Mouse (Mus musculus): Measurements from ENCODE around the gene Ftl1. TPM values are rescaled to one million over a fixed set of nuclear protein-coding genes. Genes with fewer than 3 reads are reported as not detected.

The Ftl1 gene
- polyA plus RNA-seq, 1 experiment = 2,413 TPM

- peak overlapping the region; percentile 99 for H3K4me3 ChIP-seq
- H3K36me3 ChIP-seq (ENCODE audit: control insufficient read depth, insufficient read depth) = peaks cover 40% of the 10 kb centered on the region
These were observed 1.2 kb upstream of the Ftl1 start for GRCm38 (mm10) chr7:45460860-45461314.

GRCm38 (mm10) chr7:45460377-45460776 lies 693 bp upstream of the Ftl1 start:
- TF ChIP-seq MYOD1 (IDR thresholded peaks at IDR 0.05; ENCODE audit: control insufficient read depth in 1 of 3, insufficient read length in 2 of 3, low read depth in 2 of 3) (no peak), TCF3 (IDR thresholded peaks at IDR 0.05; ENCODE audit: insufficient read length, low read depth) (no peak), POLR2AphosphoS2 (IDR thresholded peaks at IDR 0.05; ENCODE audit: insufficient read length, low read depth) (no peak), E2F4 (IDR thresholded peaks at IDR 0.05; ENCODE audit: insufficient read depth) (no peak), USF1 (IDR thresholded peaks at IDR 0.05; ENCODE audit: low read depth) (no peak), MAX (IDR thresholded peaks at IDR 0.05; ENCODE audit: low read depth) (no peak), SRF (IDR thresholded peaks at IDR 0.05; ENCODE audit: control insufficient read depth, insufficient read length, low read depth) (no peak), TCF12 (IDR thresholded peaks at IDR 0.05; ENCODE audit: insufficient read depth, poor library complexity, severe bottlenecking) (no peak), MYOG (IDR thresholded peaks at IDR 0.05; ENCODE audit: control insufficient read depth in 1 of 3, insufficient read depth in 1 of 3, insufficient read length in 2 of 3, low read depth in 2 of 3) (no peak), POLR2A (IDR thresholded peaks at IDR 0.05; ENCODE audit: insufficient read length, low read depth) (no peak), REST (IDR thresholded peaks at IDR 0.05; ENCODE audit: insufficient read depth, insufficient read length) (no peak)
- Histone ChIP-seq H3K79me2 (ENCODE audit: control insufficient read depth, insufficient read depth) (peaks cover 47% of the 10 kb centered on the region), H3K4me3 (peak overlapping the region; percentile 99), H3K27me3 (ENCODE audit: control insufficient read depth, insufficient read depth, insufficient read length) (no peaks in the 10 kb centered on the region), H3ac (ENCODE audit: control insufficient read depth, insufficient read length) (peak overlapping the region; percentile 61), H3K36me3 (ENCODE audit: control insufficient read depth, insufficient read depth) (peaks cover 40% of the 10 kb centered on the region), H3K4me2 (ENCODE audit: low read depth) (peak overlapping the region; percentile 100)

More at GRCm38 (mm10) chr7:45460860-45461314, 1.2 kb upstream of the Ftl1 start:
- H3ac ChIP-seq (ENCODE audit: control insufficient read depth, insufficient read length) = no peak overlapping the region
- peaks cover 52% of the 10 kb centered on the region for H3K79me2 ChIP-seq (ENCODE audit: control insufficient read depth, insufficient read depth)
- H3K4me2 ChIP-seq (ENCODE audit: low read depth) = peak overlapping the region; percentile 100
- H3K27me3 ChIP-seq (ENCODE audit: control insufficient read depth, insufficient read depth, insufficient read length) = no peaks in the 10 kb centered on the region
- TF ChIP-seq CEBPB (IDR thresholded peaks at IDR 0.05; ENCODE audit: insufficient read depth, poor library complexity, severe bottlenecking) (no peak), E2F4 (IDR thresholded peaks at IDR 0.05; ENCODE audit: insufficient read depth) (no peak), POLR2AphosphoS2 (IDR thresholded peaks at IDR 0.05; ENCODE audit: insufficient read length, low read depth) (peak; percentile 91), MYOG (IDR thresholded peaks at IDR 0.05; ENCODE audit: control insufficient read depth in 1 of 3, insufficient read depth in 1 of 3, insufficient read length in 2 of 3, low read depth in 2 of 3) (peak in 2 of 3 experiments; percentile 77 to 94), SRF (IDR thresholded peaks at IDR 0.05; ENCODE audit: control insufficient read depth, insufficient read length, low read depth) (peak; percentile 51), USF1 (IDR thresholded peaks at IDR 0.05; ENCODE audit: low read depth) (no peak), POLR2A (IDR thresholded peaks at IDR 0.05; ENCODE audit: insufficient read length, low read depth) (peak; percentile 78), MYOD1 (IDR thresholded peaks at IDR 0.05; ENCODE audit: control insufficient read depth in 1 of 3, insufficient read length in 2 of 3, low read depth in 2 of 3) (peak in 2 of 3 experiments; percentile 91 to 96), TCF3 (IDR thresholded peaks at IDR 0.05; ENCODE audit: insufficient read length, low read depth) (peak; percentile 40), TCF12 (IDR thresholded peaks at IDR 0.05; ENCODE audit: insufficient read depth, poor library complexity, severe bottlenecking) (peak; percentile 69), MAX (IDR thresholded peaks at IDR 0.05; ENCODE audit: low read depth) (no peak)

GRCm38 (mm10) chr7:45458748-45459563 lies 728 bp downstream of the Ftl1 start:
- peaks cover 33% of the 10 kb centered on the region for H3K79me2 ChIP-seq (ENCODE audit: control insufficient read depth, insufficient read depth)
- peak overlapping the region; percentile 99 for H3K4me3 ChIP-seq
- H3K27me3 ChIP-seq (ENCODE audit: control insufficient read depth, insufficient read depth, insufficient read length) = no peaks in the 10 kb centered on the region
- peak overlapping the region; percentile 61 for H3ac ChIP-seq (ENCODE audit: control insufficient read depth, insufficient read length)
- H3K36me3 ChIP-seq (ENCODE audit: control insufficient read depth, insufficient read depth) = peaks cover 35% of the 10 kb centered on the region
- peak overlapping the region; percentile 96 for H3K4me2 ChIP-seq (ENCODE audit: low read depth)
- TF ChIP-seq POLR2A (IDR thresholded peaks at IDR 0.05; ENCODE audit: insufficient read length, low read depth) = peak; percentile 34
- TF ChIP-seq POLR2AphosphoS2 (IDR thresholded peaks at IDR 0.05; ENCODE audit: insufficient read length, low read depth) = peak; percentile 65
- TF ChIP-seq E2F4 (IDR thresholded peaks at IDR 0.05; ENCODE audit: insufficient read depth) = no peak

GRCm38 (mm10) chr7:45457204-45458060 lies 2.3 kb downstream of the Ftl1 start:
- no peaks in the 10 kb centered on the region for H3K27me3 ChIP-seq (ENCODE audit: control insufficient read depth, insufficient read depth, insufficient read length)
- no peak for TF ChIP-seq MAX (IDR thresholded peaks at IDR 0.05; ENCODE audit: low read depth)
- TF ChIP-seq POLR2A (IDR thresholded peaks at IDR 0.05; ENCODE audit: insufficient read length, low read depth) = peak; percentile 80
- no peak for TF ChIP-seq REST (IDR thresholded peaks at IDR 0.05; ENCODE audit: insufficient read depth, insufficient read length)
- peak; percentile 39 for TF ChIP-seq USF1 (IDR thresholded peaks at IDR 0.05; ENCODE audit: low read depth)
- TF ChIP-seq MYOD1 (IDR thresholded peaks at IDR 0.05; ENCODE audit: control insufficient read depth in 1 of 3, insufficient read length in 2 of 3, low read depth in 2 of 3) = no peak
- no peak for TF ChIP-seq SRF (IDR thresholded peaks at IDR 0.05; ENCODE audit: control insufficient read depth, insufficient read length, low read depth)
- no peak for TF ChIP-seq TCF12 (IDR thresholded peaks at IDR 0.05; ENCODE audit: insufficient read depth, poor library complexity, severe bottlenecking)
- TF ChIP-seq MYOG (IDR thresholded peaks at IDR 0.05; ENCODE audit: control insufficient read depth in 1 of 3, insufficient read depth in 1 of 3, insufficient read length in 2 of 3, low read depth in 2 of 3) = no peak
- TF ChIP-seq TCF3 (IDR thresholded peaks at IDR 0.05; ENCODE audit: insufficient read length, low read depth) = no peak
- peak; percentile 99 for TF ChIP-seq POLR2AphosphoS2 (IDR thresholded peaks at IDR 0.05; ENCODE audit: insufficient read length, low read depth)
- no peak for TF ChIP-seq E2F4 (IDR thresholded peaks at IDR 0.05; ENCODE audit: insufficient read depth)
- no peak for TF ChIP-seq CEBPB (IDR thresholded peaks at IDR 0.05; ENCODE audit: insufficient read depth, poor library complexity, severe bottlenecking)
- H3ac ChIP-seq (ENCODE audit: control insufficient read depth, insufficient read length) = peak overlapping the region; percentile 18
- peak overlapping the region; percentile 96 for H3K4me2 ChIP-seq (ENCODE audit: low read depth)
- H3K36me3 ChIP-seq (ENCODE audit: control insufficient read depth, insufficient read depth) = peaks cover 37% of the 10 kb centered on the region
- peaks cover 29% of the 10 kb centered on the region for H3K79me2 ChIP-seq (ENCODE audit: control insufficient read depth, insufficient read depth)
- peak overlapping the region; percentile 99 for H3K4me3 ChIP-seq

All from myocyte (in vitro differentiated cells).